Mouse (Mus musculus): ENCODE results near the gene Sun3. TPM values are rescaled to one million over a fixed set of nuclear protein-coding genes. Genes with fewer than 3 reads are reported as not detected.
A peak's percentile ranks its signal among the peaks of the same experiment; 100 is the strongest.

Gene Sun3
- polyA plus RNA-seq, 1 experiment from 2014 or later: not detected

DNA sequence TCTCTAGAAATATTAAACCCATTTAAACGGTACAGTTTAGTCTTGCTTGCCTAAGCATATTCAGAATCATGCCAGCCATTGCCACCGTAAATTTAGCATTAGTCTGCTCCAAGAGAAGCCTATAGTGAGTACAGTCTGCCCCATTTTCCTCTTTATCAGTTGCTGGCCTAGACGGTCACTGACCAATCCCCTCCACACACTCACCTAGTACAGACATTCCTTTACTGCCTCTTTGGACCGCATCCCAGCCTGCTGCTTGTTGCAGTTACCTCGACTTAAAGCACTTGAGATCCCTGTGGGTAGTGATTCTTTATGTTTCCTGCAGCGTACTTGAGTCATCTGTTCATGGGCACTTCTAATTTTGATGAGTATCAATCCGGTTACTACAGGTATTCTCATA lies 24.0 kb downstream of the Sun3 start:
- no peak for DNase-seq (ENCODE audit: extremely low spot score, low spot score)
- Histone ChIP-seq H3K27ac (no peak overlapping the region), H3K9me3 (no peaks in the 10 kb centered on the region), H3K27me3 (ENCODE audit: poor library complexity, severe bottlenecking) (no peaks in the 10 kb centered on the region), H3K4me3 (no peak overlapping the region), H3K36me3 (replicated peaks) (no peaks in the 10 kb centered on the region), H3K4me1 (no peaks in the 10 kb centered on the region)
- 84% methylated on average over 7 of the region's 7 CpGs for WGBS

DNA sequence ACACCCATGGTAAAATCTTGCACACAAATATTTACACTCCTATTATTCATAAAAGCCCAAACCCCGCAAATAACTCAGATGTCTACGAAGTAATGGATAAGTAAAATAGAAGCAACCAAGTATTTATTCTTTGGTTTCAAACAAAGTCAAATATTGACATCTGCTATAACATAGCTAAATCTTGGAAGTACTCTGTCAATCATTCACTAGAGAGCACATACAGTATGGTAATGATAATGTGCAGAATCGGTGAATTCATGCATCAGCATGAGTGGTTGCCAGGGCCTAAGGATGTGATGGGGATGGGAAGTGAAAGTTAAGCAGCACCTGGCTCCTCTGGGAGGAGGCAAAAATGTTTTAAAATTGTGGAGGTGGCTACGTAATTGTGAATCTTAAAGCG lies 28.6 kb downstream of the Sun3 start:
- WGBS: 95% methylated on average over 5 of the region's 5 CpGs
- Histone ChIP-seq H3K4me1 (no peaks in the 10 kb centered on the region), H3K4me3 (no peak overlapping the region), H3K27me3 (ENCODE audit: poor library complexity, severe bottlenecking) (no peaks in the 10 kb centered on the region), H3K9me3 (no peaks in the 10 kb centered on the region), H3K27ac (no peak overlapping the region), H3K36me3 (replicated peaks) (no peaks in the 10 kb centered on the region)
- no peak for DNase-seq (ENCODE audit: extremely low spot score, low spot score)

DNA sequence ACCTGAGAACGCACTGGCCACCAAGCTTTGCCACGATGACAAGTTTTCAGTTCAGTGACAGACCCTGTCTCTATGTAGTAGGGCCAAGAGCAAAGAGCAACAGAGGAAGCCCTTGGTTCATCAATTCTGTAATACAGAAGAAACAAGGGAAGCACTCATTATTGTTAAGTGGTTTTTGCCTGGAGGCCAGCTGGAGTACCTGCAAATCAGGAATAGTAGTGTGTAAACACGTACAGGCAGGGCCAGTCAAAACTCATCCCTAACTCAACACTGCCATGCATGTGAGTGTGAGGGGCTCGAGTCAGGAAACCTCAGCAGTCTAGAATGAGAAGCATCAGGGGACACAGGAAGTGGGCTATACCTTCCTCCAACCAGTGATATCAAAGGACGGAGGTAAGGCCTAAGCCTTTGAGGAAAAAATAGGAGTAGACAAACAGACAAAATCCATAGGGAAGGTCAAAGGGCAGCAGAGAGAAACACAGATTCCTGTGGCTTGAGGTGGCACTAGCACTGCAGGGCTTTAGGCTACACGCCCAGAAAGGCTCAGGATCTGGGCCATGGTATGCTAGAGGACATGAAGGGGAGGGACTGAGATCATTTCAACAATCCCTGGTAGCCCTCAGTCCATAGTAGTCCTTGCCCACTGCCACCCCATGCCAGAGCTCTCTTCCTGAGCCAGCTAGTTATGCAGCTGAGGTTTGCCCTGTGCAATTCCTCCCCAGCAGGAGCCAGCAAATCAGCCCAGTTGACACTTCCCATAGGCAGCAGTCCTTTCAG lies 30.1 kb downstream of the Sun3 start:
- Histone ChIP-seq H3K36me3 (replicated peaks) (no peaks in the 10 kb centered on the region), H3K27ac (no peak overlapping the region), H3K4me1 (no peaks in the 10 kb centered on the region), H3K9me3 (no peaks in the 10 kb centered on the region), H3K27me3 (ENCODE audit: poor library complexity, severe bottlenecking) (no peaks in the 10 kb centered on the region), H3K4me3 (no peak overlapping the region)
- WGBS: 80% methylated on average over 6 of the region's 6 CpGs
- DNase-seq (ENCODE audit: extremely low spot score, low spot score): no peak

DNA sequence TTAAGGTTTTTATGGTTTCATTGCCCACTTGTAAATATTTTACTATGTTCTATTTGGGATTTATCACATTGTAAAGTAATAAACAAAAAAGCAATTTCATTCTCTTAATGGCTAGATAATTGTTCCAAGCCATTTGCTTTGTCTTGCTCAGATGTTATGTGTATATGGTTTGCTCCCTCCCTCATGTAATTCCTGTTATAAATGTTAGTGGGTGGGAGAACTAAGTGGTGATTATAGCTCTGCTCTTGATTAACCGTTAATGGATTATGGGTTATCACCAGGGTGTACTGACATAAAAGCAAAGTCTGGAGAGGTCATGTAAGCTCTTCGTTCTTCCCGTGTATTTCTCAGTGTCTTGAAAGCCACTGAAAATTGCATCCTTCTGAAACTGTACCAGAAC lies 34.1 kb downstream of the Sun3 start:
- no peaks in the 10 kb centered on the region for H3K27me3 ChIP-seq (ENCODE audit: poor library complexity, severe bottlenecking)
- 95% methylated on average over 3 of the region's 3 CpGs for WGBS
- H3K9me3 ChIP-seq: no peaks in the 10 kb centered on the region
- H3K4me1 ChIP-seq: peaks cover 10% of the 10 kb centered on the region
- H3K4me3 ChIP-seq: no peak overlapping the region
- H3K27ac ChIP-seq: no peak overlapping the region
- no peaks in the 10 kb centered on the region for H3K36me3 ChIP-seq (replicated peaks)
- no peak for DNase-seq (ENCODE audit: extremely low spot score, low spot score)

- peak overlapping the region; percentile 81 for H3K4me3 ChIP-seq
- peak overlapping the region; percentile 96 for H3K27ac ChIP-seq
- peaks cover 25% of the 10 kb centered on the region for H3K4me1 ChIP-seq
- H3K27me3 ChIP-seq (ENCODE audit: poor library complexity, severe bottlenecking): no peaks in the 10 kb centered on the region
- 1% methylated on average over 3 of the region's 3 CpGs for WGBS
- peaks cover 25% of the 10 kb centered on the region for H3K36me3 ChIP-seq (replicated peaks)
- DNase-seq (ENCODE audit: extremely low spot score, low spot score): peak; percentile 17
- H3K9me3 ChIP-seq: no peaks in the 10 kb centered on the region
Observed at GRCm38 (mm10) chr11:9011348-9011747, 37.4 kb downstream of the Sun3 start.

GRCm38 (mm10) chr11:9010853-9011339 lies 37.9 kb downstream of the Sun3 start, which contains the start of gene Hus1:
Hus1 (minus strand) TSS chr11:9011191.
- H3K9me3 ChIP-seq: no peaks in the 10 kb centered on the region
- peaks cover 25% of the 10 kb centered on the region for H3K4me1 ChIP-seq
- H3K4me3 ChIP-seq: peak within 1 kb of the TSS; percentile 81
- H3K27me3 ChIP-seq (ENCODE audit: poor library complexity, severe bottlenecking): no peaks in the 10 kb centered on the region
- under 1% methylated on average over 43 of the region's 43 CpGs for WGBS
- H3K36me3 ChIP-seq (replicated peaks): peaks cover 30% of the 10 kb centered on the region
- H3K27ac ChIP-seq: peak within 1 kb of the TSS; percentile 96
- DNase-seq (ENCODE audit: extremely low spot score, low spot score): peak; percentile 88

DNA sequence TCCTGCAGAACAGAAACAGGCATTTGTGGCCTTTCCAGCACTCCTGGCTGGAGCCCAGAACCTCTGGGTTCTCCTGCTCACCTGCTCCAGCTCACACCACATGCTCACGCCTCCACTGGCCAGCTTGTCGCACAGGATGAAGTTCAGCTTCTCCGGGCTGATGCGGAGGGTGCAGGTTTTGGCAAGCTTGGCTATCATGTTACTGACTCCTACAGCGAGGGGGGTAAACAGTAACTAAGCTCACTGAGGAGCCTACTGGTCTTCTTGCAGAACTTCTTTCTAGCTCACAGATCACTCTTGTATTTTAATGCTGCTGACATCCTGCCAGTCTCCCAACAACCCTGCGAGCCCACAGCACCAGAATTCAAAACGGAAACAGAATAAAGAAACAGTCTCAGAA lies 38.4 kb downstream of the Sun3 start:
- Histone ChIP-seq H3K4me3 (peak overlapping the region; percentile 81), H3K27ac (peak overlapping the region; percentile 96), H3K9me3 (no peaks in the 10 kb centered on the region), H3K4me1 (peaks cover 25% of the 10 kb centered on the region), H3K36me3 (replicated peaks) (peaks cover 35% of the 10 kb centered on the region), H3K27me3 (ENCODE audit: poor library complexity, severe bottlenecking) (no peaks in the 10 kb centered on the region)
- WGBS: under 1% methylated on average over 7 of the region's 7 CpGs
- no peak for DNase-seq (ENCODE audit: extremely low spot score, low spot score)

- no peak for DNase-seq (ENCODE audit: extremely low spot score, low spot score)
- Histone ChIP-seq H3K4me3 (no peak overlapping the region), H3K9me3 (no peaks in the 10 kb centered on the region), H3K27me3 (ENCODE audit: poor library complexity, severe bottlenecking) (no peaks in the 10 kb centered on the region), H3K36me3 (replicated peaks) (peaks cover 51% of the 10 kb centered on the region), H3K4me1 (peaks cover 25% of the 10 kb centered on the region), H3K27ac (no peak overlapping the region)
- 96% methylated on average over 5 of the region's 5 CpGs for WGBS
Observed at GRCm38 (mm10) chr11:9008761-9009160, 40.0 kb downstream of the Sun3 start.

DNA sequence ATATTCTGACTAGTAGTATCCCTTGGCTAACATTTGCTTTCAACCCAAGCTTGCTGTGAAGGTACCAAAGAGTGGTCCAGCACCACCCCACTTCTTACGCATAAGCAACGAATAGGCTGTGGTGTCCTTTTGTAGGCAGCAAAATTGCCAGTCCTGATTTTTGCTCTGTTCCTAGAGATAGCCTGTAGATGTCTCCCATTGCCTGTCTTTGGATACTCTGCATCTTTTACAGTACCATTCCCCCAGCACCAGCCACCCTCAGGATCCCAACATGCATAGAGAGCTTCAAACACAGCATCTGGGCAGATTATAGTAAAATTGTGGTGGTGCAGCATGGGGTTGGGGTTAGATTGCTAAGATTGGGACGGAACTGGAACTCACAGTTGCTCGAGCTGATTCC lies 60.7 kb downstream of the Sun3 start:
- peaks cover 27% of the 10 kb centered on the region for H3K36me3 ChIP-seq (replicated peaks)
- H3K4me3 ChIP-seq: no peak overlapping the region
- no peak overlapping the region for H3K27ac ChIP-seq
- DNase-seq (ENCODE audit: extremely low spot score, low spot score): no peak
- no peaks in the 10 kb centered on the region for H3K9me3 ChIP-seq
- H3K27me3 ChIP-seq (ENCODE audit: poor library complexity, severe bottlenecking): no peaks in the 10 kb centered on the region
- H3K4me1 ChIP-seq: peaks cover 13% of the 10 kb centered on the region; the same call in 1 of the 2 replicates
- WGBS: 73% methylated on average over 4 of the region's 4 CpGs

DNA sequence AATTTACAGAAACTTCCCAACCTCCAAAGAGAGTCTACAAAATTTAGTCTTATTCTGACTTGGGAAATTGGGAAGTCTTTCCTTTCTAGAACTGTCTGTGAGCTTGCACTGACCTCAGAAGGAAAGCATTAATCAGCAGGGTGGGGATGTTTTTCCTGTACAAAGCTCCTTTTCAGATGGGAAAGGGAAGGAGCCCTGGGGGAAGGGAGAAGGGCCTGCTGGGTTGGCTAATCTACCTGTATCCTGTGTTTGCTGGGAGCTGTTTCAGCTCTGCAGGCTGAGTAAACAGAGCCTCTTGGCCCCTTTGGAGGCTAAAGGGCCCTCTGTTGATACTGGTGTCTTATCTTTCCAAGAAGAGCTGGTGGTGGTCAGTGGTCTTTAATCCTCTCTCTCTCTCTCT lies 62.7 kb downstream of the Sun3 start:
- no peak overlapping the region for H3K27ac ChIP-seq
- no peak for DNase-seq (ENCODE audit: extremely low spot score, low spot score)
- H3K27me3 ChIP-seq (ENCODE audit: poor library complexity, severe bottlenecking): no peaks in the 10 kb centered on the region

DNA sequence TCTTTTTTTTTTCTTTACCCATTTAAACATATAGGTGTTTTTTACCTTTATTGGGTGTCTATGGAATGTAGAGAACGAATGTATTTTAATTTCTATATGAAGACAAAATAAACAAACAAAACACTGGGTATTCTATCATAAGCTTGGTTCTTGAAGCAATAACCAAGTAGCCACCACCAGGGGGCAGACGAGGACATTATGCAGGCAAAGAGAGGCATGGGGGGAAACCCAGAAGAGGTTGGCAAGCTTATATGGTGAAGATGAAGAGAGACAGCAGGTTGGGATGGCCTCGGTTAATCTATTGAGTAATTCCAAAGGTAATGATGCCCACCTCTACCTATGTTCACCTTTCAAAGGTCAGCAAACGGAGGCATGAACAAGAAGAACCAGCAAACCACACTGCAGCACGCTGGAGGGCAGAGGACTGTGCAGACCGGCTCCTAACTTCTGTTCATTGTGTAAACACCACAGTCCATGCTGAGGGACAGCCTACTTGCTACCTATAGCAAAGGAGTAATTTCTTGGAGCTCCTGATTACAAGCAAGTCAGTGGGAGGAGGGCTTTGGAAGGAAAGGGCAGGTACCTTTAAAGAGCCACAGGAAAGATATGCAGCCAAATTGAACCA lies 65.4 kb downstream of the Sun3 start:
- WGBS: 42% methylated on average over 6 of the region's 6 CpGs
- no peaks in the 10 kb centered on the region for H3K36me3 ChIP-seq (replicated peaks)
- DNase-seq (ENCODE audit: extremely low spot score, low spot score): peak; percentile 65

More for the DNA sequence above, 62.7 kb downstream of the Sun3 start:
- Histone ChIP-seq H3K36me3 (replicated peaks) (peaks cover 7% of the 10 kb centered on the region), H3K9me3 (no peaks in the 10 kb centered on the region), H3K4me1 (peaks cover 13% of the 10 kb centered on the region; the same call in 1 of the 2 replicates), H3K4me3 (no peak overlapping the region)

GRCm38 (mm10) chr11:8978154-8978553 lies 70.6 kb downstream of the Sun3 start:
- 86% methylated on average over 4 of the region's 4 CpGs for WGBS

More for the DNA sequence above, 65.4 kb downstream of the Sun3 start:
- Histone ChIP-seq H3K4me1 (peaks cover 13% of the 10 kb centered on the region; the same call in 1 of the 2 replicates), H3K27ac (no peak overlapping the region), H3K4me3 (no peak overlapping the region), H3K27me3 (ENCODE audit: poor library complexity, severe bottlenecking) (no peaks in the 10 kb centered on the region), H3K9me3 (no peaks in the 10 kb centered on the region)

GRCm38 (mm10) chr11:8973166-8973565 lies 75.6 kb downstream of the Sun3 start, which contains the start of gene Pkd1l1:
Pkd1l1 (minus strand) TSS chr11:8973266.
- no peak within 1 kb of the TSS for H3K4me3 ChIP-seq
- 67% methylated on average over 3 of the region's 3 CpGs for WGBS
- H3K4me1 ChIP-seq: peaks cover 6% of the 10 kb centered on the region; the same call in 1 of the 2 replicates
- no peak for DNase-seq (ENCODE audit: extremely low spot score, low spot score)
- no peaks in the 10 kb centered on the region for H3K36me3 ChIP-seq (replicated peaks)
- H3K27ac ChIP-seq: no peak within 1 kb of the TSS
- no peaks in the 10 kb centered on the region for H3K9me3 ChIP-seq
- H3K27me3 ChIP-seq (ENCODE audit: poor library complexity, severe bottlenecking): no peaks in the 10 kb centered on the region

More at GRCm38 (mm10) chr11:8978154-8978553, 70.6 kb downstream of the Sun3 start:
- Histone ChIP-seq H3K27ac (no peak overlapping the region), H3K9me3 (no peaks in the 10 kb centered on the region), H3K36me3 (replicated peaks) (no peaks in the 10 kb centered on the region), H3K4me1 (peaks cover 6% of the 10 kb centered on the region; the same call in 1 of the 2 replicates), H3K4me3 (no peak overlapping the region), H3K27me3 (ENCODE audit: poor library complexity, severe bottlenecking) (no peaks in the 10 kb centered on the region)
- no peak for DNase-seq (ENCODE audit: extremely low spot score, low spot score)

Measured in forebrain, embryonic 10.5 days (tissue).